Mouse (Mus musculus): Measurements from ENCODE around the gene Ppih. TPM values are rescaled to one million over a fixed set of nuclear protein-coding genes. Genes with fewer than 3 reads are reported as not detected.

Gene Ppih
- polyA plus RNA-seq, 1 experiment, result 11.2 TPM

GRCm38 (mm10) chr4:119338861-119339361 lies 18.6 kb upstream of the Ppih start:
- WGBS, result 3% methylated on average over 10 of the region's 10 CpGs
- peak; percentile 26 for DNase-seq
- TF ChIP-seq POLR2A (IDR thresholded peaks at IDR 0.05; ENCODE audit: low read depth, low read length) (no peak), CTCF (conservative IDR thresholded peaks at IDR 0.05; ENCODE audit: insufficient read depth, insufficient read length, low read depth, low read length) (peak; percentile 63)
- Histone ChIP-seq H3K27me3 (replicated peaks; ENCODE audit: control insufficient read depth, insufficient read depth, low read length) (no peaks in the 10 kb centered on the region), H3K27ac (ENCODE audit: insufficient read depth, low read depth, low read length) (no peak overlapping the region), H3K4me3 (ENCODE audit: insufficient read depth, low read depth, low read length) (no peak overlapping the region), H3K4me1 (ENCODE audit: control insufficient read depth, insufficient read depth, low read length) (no peaks in the 10 kb centered on the region; the same call in 1 of the 2 replicates), H3K36me3 (ENCODE audit: control insufficient read depth, insufficient read depth, low read length) (no peaks in the 10 kb centered on the region)

GRCm38 (mm10) chr4:119338422-119338821 lies 18.1 kb upstream of the Ppih start:
- WGBS, result 69% methylated on average over 4 of the region's 4 CpGs
- Histone ChIP-seq H3K36me3 (ENCODE audit: control insufficient read depth, insufficient read depth, low read length) (no peaks in the 10 kb centered on the region), H3K4me3 (ENCODE audit: insufficient read depth, low read depth, low read length) (no peak overlapping the region), H3K4me1 (ENCODE audit: control insufficient read depth, insufficient read depth, low read length) (no peaks in the 10 kb centered on the region; the same call in 1 of the 2 replicates), H3K27me3 (replicated peaks; ENCODE audit: control insufficient read depth, insufficient read depth, low read length) (no peaks in the 10 kb centered on the region), H3K27ac (ENCODE audit: insufficient read depth, low read depth, low read length) (no peak overlapping the region)
- TF ChIP-seq CTCF (conservative IDR thresholded peaks at IDR 0.05; ENCODE audit: insufficient read depth, insufficient read length, low read depth, low read length), result no peak
- no peak for TF ChIP-seq POLR2A (IDR thresholded peaks at IDR 0.05; ENCODE audit: low read depth, low read length)
- DNase-seq, result no peak

- Histone ChIP-seq H3K27ac (ENCODE audit: insufficient read depth, low read depth, low read length) (no peak overlapping the region), H3K4me3 (ENCODE audit: insufficient read depth, low read depth, low read length) (no peak overlapping the region), H3K27me3 (replicated peaks; ENCODE audit: control insufficient read depth, insufficient read depth, low read length) (no peaks in the 10 kb centered on the region), H3K36me3 (ENCODE audit: control insufficient read depth, insufficient read depth, low read length) (no peaks in the 10 kb centered on the region), H3K4me1 (ENCODE audit: control insufficient read depth, insufficient read depth, low read length) (no peaks in the 10 kb centered on the region)
- no peak for DNase-seq
- WGBS, result 88% methylated on average over 6 of the region's 6 CpGs
- TF ChIP-seq CTCF (conservative IDR thresholded peaks at IDR 0.05; ENCODE audit: insufficient read depth, insufficient read length, low read depth, low read length), result no peak
Measured at GRCm38 (mm10) chr4:119333487-119333886, 13.1 kb upstream of the Ppih start.

GRCm38 (mm10) chr4:119320896-119321550 lies 677 bp upstream of the Ppih start:
- 27% methylated on average over 10 of the region's 10 CpGs for WGBS
- no peak for DNase-seq
- TF ChIP-seq POLR2A (IDR thresholded peaks at IDR 0.05; ENCODE audit: low read depth, low read length) (no peak), CTCF (conservative IDR thresholded peaks at IDR 0.05; ENCODE audit: insufficient read depth, insufficient read length, low read depth, low read length) (no peak)
- Histone ChIP-seq H3K27me3 (replicated peaks; ENCODE audit: control insufficient read depth, insufficient read depth, low read length) (no peaks in the 10 kb centered on the region), H3K36me3 (ENCODE audit: control insufficient read depth, insufficient read depth, low read length) (no peaks in the 10 kb centered on the region), H3K4me1 (ENCODE audit: control insufficient read depth, insufficient read depth, low read length) (peaks cover 7% of the 10 kb centered on the region; the same call in 1 of the 2 replicates), H3K4me3 (ENCODE audit: insufficient read depth, low read depth, low read length) (peak overlapping the region; percentile 70), H3K27ac (ENCODE audit: insufficient read depth, low read depth, low read length) (no peak overlapping the region)

GRCm38 (mm10) chr4:119313756-119314155 lies 6.6 kb downstream of the Ppih start:
- no peaks in the 10 kb centered on the region for H3K27me3 ChIP-seq (replicated peaks; ENCODE audit: control insufficient read depth, insufficient read depth, low read length)
- no peak overlapping the region for H3K27ac ChIP-seq (ENCODE audit: insufficient read depth, low read depth, low read length)
- TF ChIP-seq CTCF (conservative IDR thresholded peaks at IDR 0.05; ENCODE audit: insufficient read depth, insufficient read length, low read depth, low read length), result no peak
- no peak for TF ChIP-seq POLR2A (IDR thresholded peaks at IDR 0.05; ENCODE audit: low read depth, low read length)
- WGBS, result 90% methylated on average over 1 of the region's 1 CpGs
- no peak overlapping the region for H3K4me3 ChIP-seq (ENCODE audit: insufficient read depth, low read depth, low read length)
- H3K36me3 ChIP-seq (ENCODE audit: control insufficient read depth, insufficient read depth, low read length), result 0 out of 2 replicates have a peak, but pooled peaks cover 2% of the 10 kb centered on the region
- no peaks in the 10 kb centered on the region for H3K4me1 ChIP-seq (ENCODE audit: control insufficient read depth, insufficient read depth, low read length)
- DNase-seq, result no peak

- Histone ChIP-seq H3K36me3 (ENCODE audit: control insufficient read depth, insufficient read depth, low read length) (no peaks in the 10 kb centered on the region), H3K4me3 (ENCODE audit: insufficient read depth, low read depth, low read length) (no peak overlapping the region), H3K27me3 (replicated peaks; ENCODE audit: control insufficient read depth, insufficient read depth, low read length) (no peaks in the 10 kb centered on the region), H3K27ac (ENCODE audit: insufficient read depth, low read depth, low read length) (peak overlapping the region; percentile 81), H3K4me1 (ENCODE audit: control insufficient read depth, insufficient read depth, low read length) (peaks cover 27% of the 10 kb centered on the region)
- no peak for TF ChIP-seq CTCF (conservative IDR thresholded peaks at IDR 0.05; ENCODE audit: insufficient read depth, insufficient read length, low read depth, low read length)
- no peak for TF ChIP-seq POLR2A (IDR thresholded peaks at IDR 0.05; ENCODE audit: low read depth, low read length)
- peak; percentile 94 for DNase-seq
- 38% methylated on average over 5 of the region's 5 CpGs for WGBS
Measured at GRCm38 (mm10) chr4:119305418-119305817, 14.9 kb downstream of the Ppih start.

- Histone ChIP-seq H3K36me3 (ENCODE audit: control insufficient read depth, insufficient read depth, low read length) (no peaks in the 10 kb centered on the region), H3K4me1 (ENCODE audit: control insufficient read depth, insufficient read depth, low read length) (peaks cover 27% of the 10 kb centered on the region), H3K27me3 (replicated peaks; ENCODE audit: control insufficient read depth, insufficient read depth, low read length) (no peaks in the 10 kb centered on the region), H3K27ac (ENCODE audit: insufficient read depth, low read depth, low read length) (peak overlapping the region; percentile 64), H3K4me3 (ENCODE audit: insufficient read depth, low read depth, low read length) (no peak overlapping the region)
- TF ChIP-seq POLR2A (IDR thresholded peaks at IDR 0.05; ENCODE audit: low read depth, low read length) (no peak), CTCF (conservative IDR thresholded peaks at IDR 0.05; ENCODE audit: insufficient read depth, insufficient read length, low read depth, low read length) (no peak)
- WGBS, result 69% methylated on average over 8 of the region's 8 CpGs
- peak; percentile 61 for DNase-seq
Measured at GRCm38 (mm10) chr4:119303291-119303690, 17.1 kb downstream of the Ppih start.

Data from kidney, adult 2 months (tissue).